Mouse (Mus musculus): Measurements from ENCODE around the gene Aox4. TPM values are rescaled to one million over a fixed set of nuclear protein-coding genes. Genes with fewer than 3 reads are reported as not detected.

The Aox4 gene
- total and polyA plus RNA-seq, 2 experiments from 2014 or later = 0.21 to 0.71 TPM

GRCm38 (mm10) chr1:58197023-58197422 is 13.2 kb upstream of the Aox4 start:
- Histone ChIP-seq H3K9me3 (ENCODE audit: low read length) (no peaks in the 10 kb centered on the region), H3K36me3 (ENCODE audit: insufficient read depth, low read length) (no peaks in the 10 kb centered on the region), H3K27ac (ENCODE audit: low read depth, low read length) (no peak overlapping the region), H3K4me2 (ENCODE audit: low read depth, low read length, poor library complexity, severe bottlenecking) (no peak overlapping the region), H3K4me1 (ENCODE audit: insufficient read depth, low read length) (no peaks in the 10 kb centered on the region; the same call in 1 of the 2 replicates), H3K4me3 (ENCODE audit: low read depth, low read length) (no peak overlapping the region), H3K27me3 (ENCODE audit: insufficient read depth, low read length) (no peaks in the 10 kb centered on the region), H3K9ac (replicated peaks; ENCODE audit: low read length, poor library complexity, severe bottlenecking) (no peak overlapping the region)
- TF ChIP-seq CTCF (IDR thresholded peaks at IDR 0.05) = no peak
- peak; percentile 5 for DNase-seq (ENCODE audit: low spot score)
- WGBS = 78% methylated on average over 9 of the region's 9 CpGs
- no peak for ATAC-seq (ENCODE audit: low FRiP score)

GRCm38 (mm10) chr1:58198386-58198785 is 11.8 kb upstream of the Aox4 start:
- no peak overlapping the region for H3K4me2 ChIP-seq (ENCODE audit: low read depth, low read length, poor library complexity, severe bottlenecking)
- DNase-seq (ENCODE audit: low spot score) (no peak), ATAC-seq (ENCODE audit: low FRiP score) (no peak)
- H3K4me1 ChIP-seq (ENCODE audit: insufficient read depth, low read length) = no peaks in the 10 kb centered on the region; the same call in 1 of the 2 replicates
- H3K4me3 ChIP-seq (ENCODE audit: low read depth, low read length) = no peak overlapping the region
- WGBS = 80% methylated on average over 4 of the region's 4 CpGs
- H3K9me3 ChIP-seq (ENCODE audit: low read length) = no peaks in the 10 kb centered on the region
- no peaks in the 10 kb centered on the region for H3K36me3 ChIP-seq (ENCODE audit: insufficient read depth, low read length)
- TF ChIP-seq CTCF (IDR thresholded peaks at IDR 0.05) = no peak
- no peak overlapping the region for H3K9ac ChIP-seq (replicated peaks; ENCODE audit: low read length, poor library complexity, severe bottlenecking)
- H3K27me3 ChIP-seq (ENCODE audit: insufficient read depth, low read length) = no peaks in the 10 kb centered on the region
- no peak overlapping the region for H3K27ac ChIP-seq (ENCODE audit: low read depth, low read length)

GRCm38 (mm10) chr1:58212805-58213204 is 2.6 kb downstream of the Aox4 start:
- H3K4me3 ChIP-seq (ENCODE audit: low read depth, low read length) = no peak overlapping the region
- no peaks in the 10 kb centered on the region for H3K36me3 ChIP-seq (ENCODE audit: insufficient read depth, low read length)
- DNase-seq (ENCODE audit: low spot score) = no peak
- no peak for TF ChIP-seq CTCF (IDR thresholded peaks at IDR 0.05)
- 89% methylated on average over 7 of the region's 7 CpGs for WGBS
- H3K4me2 ChIP-seq (ENCODE audit: low read depth, low read length, poor library complexity, severe bottlenecking) = no peak overlapping the region
- H3K9me3 ChIP-seq (ENCODE audit: low read length) = no peaks in the 10 kb centered on the region
- no peak overlapping the region for H3K9ac ChIP-seq (replicated peaks; ENCODE audit: low read length, poor library complexity, severe bottlenecking)
- no peaks in the 10 kb centered on the region for H3K27me3 ChIP-seq (ENCODE audit: insufficient read depth, low read length)
- ATAC-seq (ENCODE audit: low FRiP score) = no peak
- H3K27ac ChIP-seq (ENCODE audit: low read depth, low read length) = no peak overlapping the region
- H3K4me1 ChIP-seq (ENCODE audit: insufficient read depth, low read length) = no peaks in the 10 kb centered on the region

GRCm38 (mm10) chr1:58213838-58214237 is 3.6 kb downstream of the Aox4 start:
- H3K27ac ChIP-seq (ENCODE audit: low read depth, low read length) = no peak overlapping the region
- no peak for ATAC-seq (ENCODE audit: low FRiP score)
- H3K4me2 ChIP-seq (ENCODE audit: low read depth, low read length, poor library complexity, severe bottlenecking) = no peak overlapping the region
- DNase-seq (ENCODE audit: low spot score) = no peak
- no peaks in the 10 kb centered on the region for H3K36me3 ChIP-seq (ENCODE audit: insufficient read depth, low read length)
- no peak for TF ChIP-seq CTCF (IDR thresholded peaks at IDR 0.05)
- no peaks in the 10 kb centered on the region for H3K27me3 ChIP-seq (ENCODE audit: insufficient read depth, low read length)
- no peak overlapping the region for H3K9ac ChIP-seq (replicated peaks; ENCODE audit: low read length, poor library complexity, severe bottlenecking)
- WGBS = 88% methylated on average over 5 of the region's 5 CpGs
- no peaks in the 10 kb centered on the region for H3K4me1 ChIP-seq (ENCODE audit: insufficient read depth, low read length)
- no peak overlapping the region for H3K4me3 ChIP-seq (ENCODE audit: low read depth, low read length)
- H3K9me3 ChIP-seq (ENCODE audit: low read length) = no peaks in the 10 kb centered on the region

GRCm38 (mm10) chr1:58215353-58215752 is 5.2 kb downstream of the Aox4 start:
- Histone ChIP-seq H3K27ac (ENCODE audit: low read depth, low read length) (no peak overlapping the region), H3K9me3 (ENCODE audit: low read length) (no peaks in the 10 kb centered on the region), H3K9ac (replicated peaks; ENCODE audit: low read length, poor library complexity, severe bottlenecking) (no peak overlapping the region), H3K27me3 (ENCODE audit: insufficient read depth, low read length) (no peaks in the 10 kb centered on the region), H3K4me3 (ENCODE audit: low read depth, low read length) (no peak overlapping the region), H3K4me1 (ENCODE audit: insufficient read depth, low read length) (no peaks in the 10 kb centered on the region), H3K4me2 (ENCODE audit: low read depth, low read length, poor library complexity, severe bottlenecking) (no peak overlapping the region), H3K36me3 (ENCODE audit: insufficient read depth, low read length) (no peaks in the 10 kb centered on the region)
- ATAC-seq (ENCODE audit: low FRiP score) (peak; percentile 54; the same call in 1 of the 2 replicates), DNase-seq (ENCODE audit: low spot score) (no peak)
- TF ChIP-seq CTCF (IDR thresholded peaks at IDR 0.05) = no peak
- 92% methylated on average over 4 of the region's 4 CpGs for WGBS

- no peaks in the 10 kb centered on the region for H3K4me1 ChIP-seq (ENCODE audit: insufficient read depth, low read length)
- no peak overlapping the region for H3K4me2 ChIP-seq (ENCODE audit: low read depth, low read length, poor library complexity, severe bottlenecking)
- no peaks in the 10 kb centered on the region for H3K9me3 ChIP-seq (ENCODE audit: low read length)
- ATAC-seq (ENCODE audit: low FRiP score) (no peak), DNase-seq (ENCODE audit: low spot score) (no peak)
- no peak overlapping the region for H3K27ac ChIP-seq (ENCODE audit: low read depth, low read length)
- H3K27me3 ChIP-seq (ENCODE audit: insufficient read depth, low read length) = no peaks in the 10 kb centered on the region
- WGBS = 73% methylated on average over 7 of the region's 7 CpGs
- H3K9ac ChIP-seq (replicated peaks; ENCODE audit: low read length, poor library complexity, severe bottlenecking) = no peak overlapping the region
- H3K4me3 ChIP-seq (ENCODE audit: low read depth, low read length) = no peak overlapping the region
- no peak for TF ChIP-seq CTCF (IDR thresholded peaks at IDR 0.05)
- H3K36me3 ChIP-seq (ENCODE audit: insufficient read depth, low read length) = no peaks in the 10 kb centered on the region
These were observed 5.8 kb downstream of the Aox4 start for GRCm38 (mm10) chr1:58215956-58216532.

Data from midbrain, postnatal 0 days (tissue).